Mouse (Mus musculus) stomach, postnatal 0 days (tissue): ENCODE measurements around the gene Sult3a1.
"Not testable (repeated sequence)": the region's sequence is repeated elsewhere in the genome, so short reads cannot be mapped to it uniquely, and the experiment has no call there.

ENCODE experiments used
- CTCF ChIP-seq: IDR thresholded peaks from 2 replicates; pipeline ENCODE4 v1.5.1; 2016; ENCODE audit warnings: antibody characterized with exemption, low read depth, mild to moderate bottlenecking, moderate library complexity
- EP300 ChIP-seq: optimal IDR thresholded peaks from 2 replicates; pipeline ENCODE3; 2016; ENCODE audit warnings: antibody characterized with exemption

DNA sequence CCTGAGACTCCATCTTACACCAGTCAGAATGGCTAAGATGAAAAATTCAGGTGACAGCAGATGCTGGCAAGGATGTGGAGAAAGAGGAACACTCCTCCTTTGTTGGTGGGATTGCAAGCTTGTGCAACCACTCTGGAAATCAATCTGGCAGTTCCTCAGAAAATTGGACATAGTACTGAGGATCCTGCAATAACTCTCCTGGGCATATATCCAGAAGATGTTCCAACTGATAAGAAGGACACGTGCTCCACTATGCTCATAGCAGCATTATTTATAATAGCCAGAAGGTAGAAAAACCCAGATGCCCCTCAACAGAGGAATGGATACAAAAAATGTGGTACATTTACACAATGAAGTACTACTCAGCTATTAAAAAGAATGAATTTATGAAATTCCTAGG lies 44.0 kb downstream of the Sult3a1 start:
- not testable (repeated sequence) for TF ChIP-seq EP300, CTCF
